Comparison of ENCODE assay signal across 13 mouse cellular contexts in genomic region chr2:152765045-152765674, GRCm38 (mm10). TPM values are rescaled to one million over a fixed set of nuclear protein-coding genes. Genes with fewer than 3 reads are reported as not detected.
DNase-seq lines count a peak whose midpoint lies in the region; ATAC-seq lines count a peak whose summit lies in the region.
"Had no signal": no experiment of that assay in that cellular context is flagged by ENCODE, and none has a peak within 500 bp of the region (broad histone marks: within the 10 kb centered on the region; RNA-seq: fewer than 3 reads in every experiment).

No protein-coding gene starts in this region.

- 22% methylated on average over 7 of the region's 7 CpGs for WGBS in heart, embryonic 12.5 days
- 8% methylated on average over 7 of the region's 7 CpGs for WGBS in forebrain, embryonic 13.5 days
- 37% methylated on average over 7 of the region's 7 CpGs for WGBS in limb, embryonic 10.5 days
- 22% methylated on average over 7 of the region's 7 CpGs for WGBS in midbrain, embryonic 14.5 days

- H3K4me1 ChIP-seq in heart, embryonic 12.5 days (replicated peaks): peaks cover 37% of the 10 kb centered on the region
- peaks cover 16% of the 10 kb centered on the region for H3K4me1 ChIP-seq in forebrain, embryonic 13.5 days
- H3K4me1 ChIP-seq in limb, embryonic 10.5 days: peaks cover 33% of the 10 kb centered on the region
- H3K4me1 ChIP-seq in midbrain, embryonic 14.5 days (ENCODE audit: control insufficient read depth, insufficient read depth, low read length): peaks cover 5% of the 10 kb centered on the region; the same call in 1 of the 2 replicates

- H3K9me3 ChIP-seq in heart, embryonic 12.5 days (replicated peaks): no peaks in the 10 kb centered on the region
- H3K9me3 ChIP-seq in forebrain, embryonic 13.5 days (replicated peaks): no peaks in the 10 kb centered on the region
- H3K9me3 ChIP-seq in limb, embryonic 10.5 days (replicated peaks): no peaks in the 10 kb centered on the region
- H3K9me3 ChIP-seq in midbrain, embryonic 14.5 days (ENCODE audit: control insufficient read depth, low read length): no peaks in the 10 kb centered on the region
- H3K9me3 ChIP-seq: embryonic facial prominence, embryonic 12.5 days; liver, embryonic 13.5 days; stomach, embryonic 15.5 days had no signal

- ATAC-seq in heart, embryonic 12.5 days (ENCODE audit: insufficient number of reproducible peaks, low FRiP score): no peak
- no peak for ATAC-seq in forebrain, embryonic 13.5 days
- no peak for ATAC-seq in midbrain, embryonic 14.5 days (ENCODE audit: low FRiP score, low TSS enrichment)

- peak overlapping the region; percentile 62 for H3K4me2 ChIP-seq in heart, embryonic 12.5 days
- H3K4me2 ChIP-seq in forebrain, embryonic 13.5 days: peak overlapping the region; percentile 41
- peak overlapping the region; percentile 29 for H3K4me2 ChIP-seq in midbrain, embryonic 14.5 days (ENCODE audit: low read length)
- H3K4me2 ChIP-seq: liver, embryonic 13.5 days had no signal

- H3K9ac ChIP-seq in heart, embryonic 12.5 days: no peak overlapping the region
- peak overlapping the region; percentile 47; the same call in 1 of the 2 replicates for H3K9ac ChIP-seq in forebrain, embryonic 13.5 days
- H3K9ac ChIP-seq in midbrain, embryonic 14.5 days (replicated peaks; ENCODE audit: low read length): no peak overlapping the region
- H3K9ac ChIP-seq: embryonic facial prominence, embryonic 12.5 days; stomach, embryonic 15.5 days had no signal

- no peaks in the 10 kb centered on the region for H3K36me3 ChIP-seq in heart, embryonic 12.5 days
- no peaks in the 10 kb centered on the region for H3K36me3 ChIP-seq in forebrain, embryonic 13.5 days (ENCODE audit: poor library complexity, severe bottlenecking)
- no peaks in the 10 kb centered on the region for H3K36me3 ChIP-seq in limb, embryonic 10.5 days
- no peaks in the 10 kb centered on the region for H3K36me3 ChIP-seq in midbrain, embryonic 14.5 days (ENCODE audit: control insufficient read depth, insufficient read depth, low read length)
- H3K36me3 ChIP-seq: embryonic facial prominence, embryonic 12.5 days; liver, embryonic 13.5 days; stomach, embryonic 15.5 days had no signal

- no peak for DNase-seq in heart, adult 18-20 months
- no peak for DNase-seq in limb, embryonic 10.5 days (ENCODE audit: low spot score)
- no peak for DNase-seq in midbrain, embryonic 14.5 days
- no peak for DNase-seq in yolk sac, embryonic 10.5 days (ENCODE audit: low spot score)
- DNase-seq in left cerebral cortex, postnatal 4 days: no peak
- DNase-seq in cerebellum, adult 18-20 months: no peak
- DNase-seq: gastrocnemius, postnatal 36 days; kidney, postnatal 14 days; liver, embryonic 13.5 days had no signal

- intact Hi-C loops in left cerebral cortex, postnatal 4 days (cut with DNase I): loop anchor here (10.0 kb wide), 1 partner anchor 60 kb away; no protein-coding TSS in a partner anchor

- peak overlapping the region; percentile 13; the same call in 1 of the 2 replicates for H3K27ac ChIP-seq in heart, embryonic 12.5 days (ENCODE audit: poor library complexity, severe bottlenecking)
- H3K27ac ChIP-seq in forebrain, embryonic 13.5 days: no peak overlapping the region
- peak overlapping the region; percentile 66 for H3K27ac ChIP-seq in limb, embryonic 10.5 days
- no peak overlapping the region for H3K27ac ChIP-seq in midbrain, embryonic 14.5 days (replicated peaks; ENCODE audit: low read depth, low read length)
- H3K27ac ChIP-seq: liver, embryonic 13.5 days; stomach, embryonic 15.5 days had no signal

- no peak overlapping the region for H3K4me3 ChIP-seq in heart, embryonic 12.5 days
- 0 out of 2 replicates have a peak overlapping the region, but pooled peaks have one; percentile 6 for H3K4me3 ChIP-seq in forebrain, embryonic 13.5 days
- H3K4me3 ChIP-seq in limb, embryonic 10.5 days: peak overlapping the region; percentile 17; the same call in 1 of the 2 replicates
- H3K4me3 ChIP-seq in midbrain, embryonic 14.5 days (replicated peaks; ENCODE audit: low read depth, low read length): no peak overlapping the region
- H3K4me3 ChIP-seq: embryonic facial prominence, embryonic 12.5 days; liver, embryonic 13.5 days; stomach, embryonic 15.5 days had no signal

- no peaks in the 10 kb centered on the region for H3K27me3 ChIP-seq in heart, embryonic 12.5 days (replicated peaks)
- no peaks in the 10 kb centered on the region for H3K27me3 ChIP-seq in forebrain, embryonic 13.5 days
- no peaks in the 10 kb centered on the region for H3K27me3 ChIP-seq in limb, embryonic 10.5 days (ENCODE audit: low read depth, poor library complexity, severe bottlenecking)
- H3K27me3 ChIP-seq in midbrain, embryonic 14.5 days (ENCODE audit: control insufficient read depth, insufficient read depth, low read length): no peaks in the 10 kb centered on the region
- H3K27me3 ChIP-seq: embryonic facial prominence, embryonic 12.5 days; stomach, embryonic 15.5 days had no signal

RNA-seq across cellular contexts. Expression of gene Cox4i2, which starts 11.2 kb away (rescaled TPM):
- polyA plus RNA-seq in heart, embryonic 12.5 days (2016; fragmentation: Nextera tagmentation; extraction: Ambion mirVana): 18.9 and 20.8 TPM in 2 replicates
- total RNA-seq in heart, adult 18-20 months (2021): 10 to 100 TPM; 11.9 to 15.2 TPM
- 4.4 and 4.8 TPM in 2 replicates for polyA plus RNA-seq in forebrain, embryonic 13.5 days (2015; fragmentation: Nextera tagmentation; extraction: Ambion mirVana)
- 11.2 and 18.4 TPM in 2 replicates for polyA plus RNA-seq in limb, embryonic 10.5 days (2016; fragmentation: Nextera tagmentation; extraction: Ambion mirVana)
- 5.4 and 5.6 TPM in 2 replicates for polyA plus RNA-seq in midbrain, embryonic 14.5 days (2014; fragmentation: Nextera tagmentation; extraction: Ambion mirVana)
- total RNA-seq in left cerebral cortex, postnatal 4 days (2021): 1 to 10 TPM; 1.7 to 1.9 TPM

RNA-seq across cellular contexts. Expression of gene Id1, which starts 29.1 kb away (rescaled TPM):
- polyA plus RNA-seq in heart, embryonic 12.5 days (2016; fragmentation: Nextera tagmentation; extraction: Ambion mirVana): 87.7 and 90.9 TPM in 2 replicates
- 10 to 100 TPM; 63.7 to 75.1 TPM for total RNA-seq in heart, adult 18-20 months (2021)
- polyA plus RNA-seq in forebrain, embryonic 13.5 days (2015; fragmentation: Nextera tagmentation; extraction: Ambion mirVana): 25.8 and 26.1 TPM in 2 replicates
- polyA plus RNA-seq in limb, embryonic 10.5 days (2016; fragmentation: Nextera tagmentation; extraction: Ambion mirVana): 132 and 178 TPM in 2 replicates
- polyA plus RNA-seq in midbrain, embryonic 14.5 days (2014; fragmentation: Nextera tagmentation; extraction: Ambion mirVana): 33.5 and 38.8 TPM in 2 replicates
- 10 to 100 TPM; 25.6 to 27.6 TPM for total RNA-seq in left cerebral cortex, postnatal 4 days (2021)

Comparison
In these comparisons a context has a peak if more than half of its experiments do, and no peak if none do; other contexts are left out.
1. H3K27ac ChIP-seq: peak in heart, embryonic 12.5 days (single experiment) and limb, embryonic 10.5 days (single experiment); none in forebrain, embryonic 13.5 days (single experiment) and midbrain, embryonic 14.5 days (single experiment).
2. H3K4me3 ChIP-seq: peak in forebrain, embryonic 13.5 days (single experiment) and limb, embryonic 10.5 days (single experiment); none in heart, embryonic 12.5 days (single experiment) and midbrain, embryonic 14.5 days (single experiment).
3. Peak in every context shown above with its lines, with median percentiles within 50 percentile points of each other: H3K4me2 ChIP-seq.